Mouse (Mus musculus) bone marrow, adult 2 months (tissue): ENCODE measurements around the gene Pde9a. TPM values are rescaled to one million over a fixed set of nuclear protein-coding genes. Genes with fewer than 3 reads are reported as not detected.

Source experiments
- H3K27ac ChIP-seq: fragments of 200-500 bp; 2 replicates; pipeline ENCODE4 v1.5.1; 2012; ENCODE audit warnings: low read depth, mild to moderate bottlenecking, control low read depth, inconsistent platforms, low read length; ENCODE audit not compliant: control insufficient read depth, poor library complexity, insufficient read depth
- H3K4me1 ChIP-seq: fragments of 200-500 bp; 2 replicates; pipeline ENCODE4 v1.6.1; 2011; ENCODE audit warnings: low read length; ENCODE audit not compliant: control insufficient read depth, insufficient read depth
- H3K4me3 ChIP-seq: fragments of 200-500 bp; replicated peaks from 2 replicates; pipeline ENCODE3; 2011; ENCODE audit warnings: mild to moderate bottlenecking, low read depth, low read length, control low read depth; ENCODE audit not compliant: control insufficient read depth
- CTCF ChIP-seq: fragments of 200-500 bp; IDR thresholded peaks from 2 replicates; pipeline ENCODE4 v1.5.1; 2011; ENCODE audit warnings: low read length, control low read depth; ENCODE audit not compliant: control insufficient read depth, insufficient read depth
- POLR2A ChIP-seq: fragments of 200-500 bp; IDR thresholded peaks from 2 replicates; pipeline ENCODE4 v1.6.1; 2011; ENCODE audit warnings: low read depth, mild to moderate bottlenecking, control low read depth, low read length, borderline replicate concordance; ENCODE audit not compliant: control insufficient read depth
- WGBS: fragments of 180-500 bp; shearing (Covaris S2); methylation state at CpG from one replicate; pipeline ENCODE4 v1.1.7; 2018; 5-methylcytosine and 5-hydroxymethylcytosine counted together
- polyA plus RNA-seq: library from polyadenylated mRNA; stranded (reverse); fragments of >200 nt; gene quantifications from 2 replicates; pipeline ENCODE4 v1.2.4, GENCODE M21; 2011; ENCODE audit warnings: low replicate concordance; ENCODE audit not compliant: missing spikeins, insufficient read depth, insufficient read length

Gene Pde9a
- polyA plus RNA-seq, 1 experiment, result 2.9 TPM

DNA sequence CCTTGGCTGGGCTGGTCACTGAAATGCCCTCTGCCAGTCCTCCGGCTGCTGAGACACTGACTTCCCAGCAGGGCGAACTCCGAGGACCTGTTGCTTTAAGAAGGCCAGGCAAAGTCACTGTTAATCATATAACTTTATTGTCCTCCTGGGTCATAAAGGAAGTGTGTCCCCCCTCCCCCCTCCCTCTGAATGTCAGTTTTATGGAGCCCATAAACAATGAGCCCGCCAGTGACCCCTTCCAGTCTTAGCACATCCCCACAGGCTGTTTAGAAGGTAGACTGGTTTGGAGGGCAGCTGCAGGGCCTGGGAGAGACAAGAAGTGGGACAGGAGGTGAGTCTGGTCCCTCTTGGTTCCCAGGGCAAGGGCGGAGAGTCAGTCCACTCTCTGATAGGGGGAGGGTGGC lies 46.9 kb downstream of the Pde9a start:
- TF ChIP-seq CTCF (no peak), POLR2A (no peak)
- Histone ChIP-seq H3K4me3 (no peak overlapping the region), H3K27ac (no peak overlapping the region; the same call in 1 of the 2 replicates), H3K4me1 (no peaks in the 10 kb centered on the region; the same call in none of the 2 replicates)
- 58% methylated on average over 5 of the region's 5 CpGs for WGBS

DNA sequence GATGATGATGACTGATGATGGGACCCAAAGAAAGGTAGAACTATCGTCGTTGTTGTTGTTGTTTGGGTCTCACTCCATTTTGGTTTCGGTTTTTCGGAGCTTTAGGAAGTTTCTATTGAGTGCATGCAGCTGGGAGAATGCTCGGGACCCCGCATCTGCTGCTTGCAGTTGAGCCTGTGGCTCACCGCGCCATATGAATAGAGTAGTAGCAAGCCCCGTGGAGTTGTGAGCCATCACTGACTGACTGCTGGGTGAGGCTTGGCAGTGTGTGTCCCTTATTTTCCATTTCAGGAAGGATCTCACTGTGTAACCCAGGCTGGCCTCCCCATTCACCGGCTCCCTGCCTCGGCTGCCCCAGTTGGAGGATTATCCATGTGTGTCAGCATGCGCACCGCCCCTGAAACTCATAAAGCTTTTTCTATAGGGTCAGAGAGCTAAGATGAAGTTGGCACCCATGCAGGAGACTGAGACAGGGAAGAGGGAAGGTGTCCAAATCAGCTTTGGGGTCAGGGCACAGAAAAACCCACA lies 47.5 kb downstream of the Pde9a start:
- no peaks in the 10 kb centered on the region; the same call in none of the 2 replicates for H3K4me1 ChIP-seq
- WGBS, result 45% methylated on average over 13 of the region's 13 CpGs
- H3K4me3 ChIP-seq, result no peak overlapping the region
- TF ChIP-seq POLR2A (no peak), CTCF (no peak)
- H3K27ac ChIP-seq, result no peak overlapping the region

DNA sequence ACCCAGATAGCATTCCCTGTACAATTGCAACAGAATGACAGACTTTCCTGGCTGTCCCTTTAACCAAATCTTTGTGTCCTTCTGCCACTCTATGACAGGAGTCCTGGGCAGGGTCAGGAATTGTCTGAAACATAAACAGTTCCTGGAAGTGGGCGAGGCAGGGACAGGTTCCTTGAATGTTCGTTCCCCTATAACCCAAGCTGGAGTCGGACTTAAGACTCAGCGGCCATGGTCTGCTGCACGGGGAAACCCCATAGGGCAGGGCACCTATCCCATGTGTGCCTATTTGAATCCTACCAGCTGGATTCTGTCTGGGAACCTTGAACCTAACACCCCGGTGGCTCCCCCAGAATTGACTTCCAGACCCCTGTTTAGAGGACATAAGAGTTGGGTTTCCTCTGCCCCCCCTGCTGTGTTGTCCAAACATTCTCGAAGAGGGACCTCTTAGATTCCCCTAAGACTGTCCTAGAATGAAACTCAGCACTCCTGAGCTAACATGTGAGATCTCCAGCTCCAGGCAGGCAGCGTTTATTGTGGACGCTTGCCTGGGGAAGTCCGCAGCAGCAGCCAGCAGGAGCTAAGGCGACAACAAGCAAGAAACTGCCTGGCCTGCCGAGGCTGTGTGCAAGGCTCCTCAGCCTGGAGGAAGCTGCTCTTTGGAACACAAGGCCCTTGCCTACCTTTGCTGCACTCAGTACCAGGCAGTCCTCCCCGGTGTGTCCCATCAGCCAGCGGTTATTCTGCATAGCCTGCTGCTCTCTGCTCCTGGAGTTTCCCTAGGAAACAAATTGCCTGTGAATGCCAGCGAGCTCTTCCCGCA lies 48.2 kb downstream of the Pde9a start:
- H3K27ac ChIP-seq, result no peak overlapping the region
- TF ChIP-seq POLR2A, result no peak
- no peak for TF ChIP-seq CTCF
- no peak overlapping the region for H3K4me3 ChIP-seq
- no peaks in the 10 kb centered on the region; the same call in none of the 2 replicates for H3K4me1 ChIP-seq
- 40% methylated on average over 16 of the region's 16 CpGs for WGBS

DNA sequence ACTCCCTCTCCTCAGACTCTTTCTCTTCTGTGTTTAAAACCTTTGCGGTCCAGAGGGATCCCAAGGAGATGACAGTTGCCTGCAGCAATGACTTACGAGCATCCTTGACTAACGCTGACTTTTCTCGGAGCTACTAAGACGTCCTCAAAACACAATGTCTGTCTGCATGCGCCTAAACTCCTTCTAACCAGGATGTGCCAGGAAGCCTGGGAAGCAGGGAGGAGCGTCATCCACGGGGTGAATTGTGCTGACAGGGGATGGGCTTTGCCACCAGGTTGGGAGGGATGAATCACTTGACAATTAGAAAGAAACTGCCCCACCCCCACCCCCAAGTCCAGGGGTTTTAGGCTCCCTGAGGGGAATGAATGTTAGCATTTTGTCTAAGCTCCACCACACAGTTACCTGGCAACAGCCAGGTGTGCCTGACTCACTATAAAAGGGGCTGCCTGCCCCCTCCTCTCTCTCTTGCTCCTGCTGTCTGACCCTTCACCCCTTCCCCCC lies 48.9 kb downstream of the Pde9a start:
- no peaks in the 10 kb centered on the region; the same call in none of the 2 replicates for H3K4me1 ChIP-seq
- no peak overlapping the region for H3K27ac ChIP-seq
- no peak overlapping the region for H3K4me3 ChIP-seq
- 70% methylated on average over 8 of the region's 8 CpGs for WGBS
- TF ChIP-seq CTCF, result no peak
- TF ChIP-seq POLR2A, result no peak

DNA sequence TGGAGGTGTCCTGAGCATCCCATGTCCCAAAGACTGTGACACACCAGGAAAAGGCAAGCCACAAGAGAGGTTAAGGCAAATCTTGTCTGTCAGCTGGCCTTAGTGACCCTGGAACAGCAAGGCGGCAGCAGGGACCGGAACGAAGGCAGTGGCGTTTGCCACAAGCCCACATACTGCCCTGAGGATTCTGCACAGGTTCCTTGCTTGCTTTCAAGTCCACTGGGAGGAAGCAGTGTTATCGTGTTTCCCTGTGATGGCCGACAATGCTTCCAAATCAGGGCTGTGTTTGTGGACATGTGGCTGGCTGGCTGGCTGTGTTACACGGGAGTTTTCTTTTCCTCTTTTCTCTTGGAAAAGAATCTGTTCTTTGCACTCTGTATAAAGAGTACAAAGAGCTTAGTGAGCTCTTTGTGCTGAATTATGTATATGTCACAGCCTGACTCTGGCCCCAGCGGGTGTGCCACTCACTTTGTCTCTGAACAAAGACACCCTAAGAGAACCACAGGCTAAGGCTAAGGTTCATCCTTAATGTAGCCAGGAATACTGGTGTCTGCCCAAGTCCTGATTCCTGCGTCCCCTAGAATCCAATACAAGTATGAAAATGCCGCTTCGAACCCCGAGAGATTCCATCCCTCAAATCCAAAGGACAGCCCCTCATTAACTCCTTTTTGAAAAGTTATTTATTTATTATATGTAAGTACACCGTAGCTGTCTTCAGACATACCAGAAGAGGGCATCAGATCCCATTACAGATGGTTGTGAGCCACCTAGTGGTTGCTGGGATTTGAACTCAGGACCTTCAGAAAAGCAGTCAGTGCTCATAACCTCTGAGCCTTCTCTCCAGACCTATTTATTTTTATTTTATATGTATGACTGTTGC lies 50.2 kb downstream of the Pde9a start:
- Histone ChIP-seq H3K4me3 (no peak overlapping the region), H3K4me1 (no peaks in the 10 kb centered on the region; the same call in none of the 2 replicates), H3K27ac (no peak overlapping the region)
- TF ChIP-seq CTCF (no peak), POLR2A (no peak)
- 86% methylated on average over 13 of the region's 13 CpGs for WGBS

DNA sequence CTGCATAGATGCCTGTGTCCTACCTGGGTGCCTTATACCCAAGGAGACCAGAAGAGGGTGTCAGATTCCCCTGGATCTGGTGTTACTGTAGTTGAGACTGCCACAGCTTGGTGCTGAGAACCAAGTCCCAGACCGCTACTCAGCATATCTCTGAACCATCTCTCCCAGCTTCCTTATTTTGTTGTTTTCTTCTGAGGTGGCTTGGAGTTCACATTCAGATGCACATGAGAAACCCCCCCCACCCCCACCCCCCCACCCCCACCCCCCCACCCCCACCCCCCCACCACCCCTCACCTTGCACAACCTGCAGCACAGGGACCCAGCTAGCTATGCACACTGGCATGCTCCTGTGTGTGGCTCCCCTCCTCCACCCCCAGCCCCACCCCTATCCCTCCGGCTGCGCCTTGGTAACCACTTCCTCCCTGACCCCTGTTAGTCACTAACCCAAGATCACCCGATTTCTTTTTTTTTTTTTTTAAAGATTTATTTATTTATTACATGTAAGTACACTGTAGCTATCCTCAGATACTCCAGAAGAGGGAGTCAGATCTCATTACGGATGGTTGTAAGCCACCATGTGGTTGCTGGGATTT lies 50.9 kb downstream of the Pde9a start:
- 9% methylated on average over 5 of the region's 5 CpGs for WGBS
- H3K4me3 ChIP-seq, result no peak overlapping the region
- H3K27ac ChIP-seq, result no peak overlapping the region
- H3K4me1 ChIP-seq, result no peaks in the 10 kb centered on the region; the same call in none of the 2 replicates
- TF ChIP-seq CTCF (no peak), POLR2A (no peak)

DNA sequence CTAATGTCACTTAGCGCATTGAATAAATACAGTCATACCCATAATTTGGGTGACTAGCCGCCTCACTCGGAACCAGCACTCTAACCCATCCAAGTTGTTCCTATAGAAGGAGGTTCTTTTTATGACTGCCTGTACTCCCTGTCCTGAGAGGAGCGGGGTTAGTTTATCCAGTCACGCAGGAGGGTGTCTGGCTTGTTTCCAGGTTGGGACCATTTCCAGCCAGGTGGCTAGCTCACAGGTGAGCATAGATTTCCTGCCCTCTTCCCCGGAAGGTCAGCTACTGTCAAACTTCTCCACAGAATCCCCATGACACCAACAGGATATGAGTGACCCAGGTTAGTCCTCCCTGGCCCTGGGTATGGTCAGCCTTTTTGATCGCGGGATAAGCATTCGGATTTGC lies 51.5 kb downstream of the Pde9a start:
- Histone ChIP-seq H3K4me3 (no peak overlapping the region), H3K27ac (no peak overlapping the region), H3K4me1 (no peaks in the 10 kb centered on the region; the same call in none of the 2 replicates)
- no peak for TF ChIP-seq POLR2A
- no peak for TF ChIP-seq CTCF
- WGBS, result 84% methylated on average over 9 of the region's 9 CpGs

DNA sequence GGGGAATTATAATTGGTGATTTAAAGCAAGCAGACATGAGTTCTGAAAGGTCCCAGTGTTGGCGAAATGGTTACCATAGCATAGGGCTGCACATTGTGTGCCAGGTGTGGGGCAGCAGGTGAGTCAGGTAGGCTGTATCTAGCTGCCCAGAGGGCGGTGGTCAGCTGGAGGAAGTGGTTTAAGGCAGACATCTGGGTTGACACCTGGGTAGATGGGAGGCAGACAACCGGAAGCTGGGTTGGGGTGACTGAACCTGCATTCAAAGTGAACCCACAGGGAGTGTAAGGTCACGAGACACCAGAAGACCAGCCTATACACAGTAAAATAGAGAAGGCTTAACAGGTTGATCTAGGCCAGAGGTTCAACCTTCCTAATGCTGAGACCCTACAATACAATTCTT lies 54.0 kb downstream of the Pde9a start:
- Histone ChIP-seq H3K4me3 (no peak overlapping the region), H3K27ac (no peak overlapping the region), H3K4me1 (no peaks in the 10 kb centered on the region; the same call in none of the 2 replicates)
- 54% methylated on average over 4 of the region's 4 CpGs for WGBS
- TF ChIP-seq CTCF, result no peak
- TF ChIP-seq POLR2A, result no peak

DNA sequence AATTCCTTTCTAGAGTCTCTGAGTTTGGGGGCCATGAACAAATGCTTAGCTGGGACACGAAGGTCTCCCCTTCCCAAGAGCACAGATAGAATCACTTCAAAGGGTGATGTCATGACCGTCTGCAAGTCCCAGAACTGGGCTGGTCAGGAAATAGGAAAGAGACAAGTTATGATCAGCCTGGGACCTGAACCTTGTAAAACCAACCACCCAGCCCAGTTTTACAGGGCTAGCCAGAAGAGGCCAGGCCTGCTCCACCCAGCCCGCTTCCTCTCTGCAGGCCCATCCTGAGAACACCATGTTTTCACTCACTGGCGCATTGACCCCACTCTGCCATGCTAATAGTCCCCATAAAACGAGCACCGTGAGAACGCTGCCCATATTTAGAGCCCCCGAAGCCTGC lies 56.5 kb downstream of the Pde9a start:
- no peaks in the 10 kb centered on the region; the same call in 1 of the 2 replicates for H3K4me1 ChIP-seq
- no peak overlapping the region for H3K27ac ChIP-seq
- WGBS, result 82% methylated on average over 8 of the region's 8 CpGs
- H3K4me3 ChIP-seq, result no peak overlapping the region
- TF ChIP-seq CTCF (no peak), POLR2A (no peak)
